Mouse (Mus musculus): ENCODE measurements around the gene Soat1. TPM values are rescaled to one million over a fixed set of nuclear protein-coding genes. Genes with fewer than 3 reads are reported as not detected.

Soat1 gene
- polyA plus RNA-seq, 1 experiment: 34.4 TPM

- no peaks in the 10 kb centered on the region for H3K36me3 ChIP-seq (ENCODE audit: control insufficient read depth, insufficient read depth, low read length)
- no peaks in the 10 kb centered on the region for H3K4me1 ChIP-seq (ENCODE audit: control insufficient read depth, insufficient read depth, low read length)
- no peak overlapping the region for H3K27ac ChIP-seq (ENCODE audit: control insufficient read depth, insufficient read depth, low read depth, low read length)
- H3K27me3 ChIP-seq (ENCODE audit: control insufficient read depth, insufficient read depth, low read length): no peaks in the 10 kb centered on the region
- TF ChIP-seq CTCF (IDR thresholded peaks at IDR 0.05; ENCODE audit: control insufficient read depth, insufficient read depth, insufficient replicate concordance, low read depth, low read length) (no peak), POLR2A (IDR thresholded peaks at IDR 0.05; ENCODE audit: control insufficient read depth, low read depth, low read length) (no peak)
- no peak overlapping the region for H3K4me3 ChIP-seq (ENCODE audit: control insufficient read depth, low read depth, low read length)
Observed at GRCm38 (mm10) chr1:156386232-156386631, 87.9 kb downstream of the Soat1 start.

GRCm38 (mm10) chr1:156381217-156381616 lies 92.9 kb downstream of the Soat1 start:
- Histone ChIP-seq H3K36me3 (ENCODE audit: control insufficient read depth, insufficient read depth, low read length) (no peaks in the 10 kb centered on the region), H3K4me1 (ENCODE audit: control insufficient read depth, insufficient read depth, low read length) (no peaks in the 10 kb centered on the region), H3K27me3 (ENCODE audit: control insufficient read depth, insufficient read depth, low read length) (no peaks in the 10 kb centered on the region), H3K4me3 (ENCODE audit: control insufficient read depth, low read depth, low read length) (no peak overlapping the region), H3K27ac (ENCODE audit: control insufficient read depth, insufficient read depth, low read depth, low read length) (no peak overlapping the region)
- TF ChIP-seq POLR2A (IDR thresholded peaks at IDR 0.05; ENCODE audit: control insufficient read depth, low read depth, low read length) (no peak), CTCF (IDR thresholded peaks at IDR 0.05; ENCODE audit: control insufficient read depth, insufficient read depth, insufficient replicate concordance, low read depth, low read length) (no peak)

Other genes starting within 250 kb of the Soat1 start
- 24.9 and 26.3 TPM in 2 replicates for gene Tdrd5, start 170.7 kb downstream of the Soat1 start, polyA plus RNA-seq (2012; rRNA removed)
- 0.21 and 0.23 TPM in 2 replicates for gene Nphs2, start 163.6 kb downstream of the Soat1 start, polyA plus RNA-seq (2012; rRNA removed)
- 6.9 and 7.6 TPM in 2 replicates for gene Gm2000, start 108.3 kb downstream of the Soat1 start, polyA plus RNA-seq (2012; rRNA removed)
- gene Axdnd1, start 53.2 kb downstream of the Soat1 start, polyA plus RNA-seq (2012; rRNA removed): 151 and 198 TPM in 2 replicates
- 4.0 and 4.3 TPM in 2 replicates for gene Gm10031, start 49.7 kb upstream of the Soat1 start, polyA plus RNA-seq (2012; rRNA removed)
- gene Abl2, start 84.5 kb upstream of the Soat1 start, polyA plus RNA-seq (2012; rRNA removed): 5.1 and 5.9 TPM in 2 replicates
- gene Tor3a, start 200.0 kb upstream of the Soat1 start, polyA plus RNA-seq (2012; rRNA removed): 0.90 and 0.94 TPM in 2 replicates
- 23.3 and 27.7 TPM in 2 replicates for gene Fam20b, start 244.8 kb upstream of the Soat1 start, polyA plus RNA-seq (2012; rRNA removed)